In the genomic region with DNA sequence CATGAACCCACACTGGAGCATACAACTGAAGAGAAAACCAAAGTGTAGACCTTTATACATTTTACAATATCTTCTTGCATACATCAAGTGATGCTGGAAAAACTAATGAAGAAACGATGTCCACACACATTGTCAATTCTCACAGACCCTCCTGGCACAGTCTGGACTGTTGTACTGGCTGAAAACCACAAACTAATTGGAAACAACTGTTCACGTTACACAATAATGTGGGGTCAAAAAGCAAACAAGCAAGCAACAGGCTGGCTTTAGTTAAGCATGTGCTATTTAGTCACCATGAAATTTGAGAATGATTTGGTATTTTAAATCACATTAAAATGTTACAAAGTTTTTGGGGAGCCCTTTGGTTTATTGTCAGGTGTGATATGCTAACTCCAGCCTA, we compare ENCODE assay signal across 21 mouse cellular contexts.
A peak's percentile ranks its signal among the peaks of the same experiment; 100 is the strongest.
DNase-seq lines count a peak whose midpoint lies in the region; ATAC-seq and TF ChIP-seq lines count a peak whose summit lies in the region.
"Had no signal": no experiment of that assay in that cellular context is flagged by ENCODE, and none has a peak within 500 bp of the region (broad histone marks: within the 10 kb centered on the region; RNA-seq: fewer than 3 reads in every experiment).

No protein-coding gene starts in this region.

- no peaks in the 10 kb centered on the region for H3K4me1 ChIP-seq in embryonic facial prominence, embryonic 15.5 days
- H3K4me1 ChIP-seq in limb, embryonic 13.5 days: peaks cover 8% of the 10 kb centered on the region; the same call in 1 of the 2 replicates
- H3K4me1 ChIP-seq: forebrain, embryonic 15.5 days; heart, embryonic 13.5 days; hindbrain, embryonic 13.5 days; kidney, embryonic 15.5 days; midbrain, embryonic 12.5 days; neural tube, embryonic 13.5 days; stomach, embryonic 15.5 days had no signal

- WGBS in embryonic facial prominence, embryonic 15.5 days: 31% methylated on average over 2 of the region's 2 CpGs
- 22% methylated on average over 2 of the region's 2 CpGs for WGBS in limb, embryonic 13.5 days

- TF ChIP-seq CTCF in C2C12 (IDR thresholded peaks at IDR 0.05; ENCODE audit: control insufficient read depth, insufficient read depth, insufficient read length): no peak

- H3K27ac ChIP-seq in embryonic facial prominence, embryonic 15.5 days (replicated peaks): 0 out of 2 replicates have a peak overlapping the region, but pooled peaks have one; percentile 65
- H3K27ac ChIP-seq in limb, embryonic 13.5 days: no peak overlapping the region
- H3K27ac ChIP-seq: forebrain, embryonic 15.5 days; heart, embryonic 13.5 days; hindbrain, embryonic 13.5 days; kidney, embryonic 15.5 days; midbrain, embryonic 12.5 days; neural tube, embryonic 13.5 days; stomach, embryonic 15.5 days had no signal

- H3K79me2 ChIP-seq in C2C12 (ENCODE audit: control insufficient read depth, insufficient read depth): no peaks in the 10 kb centered on the region

- no peaks in the 10 kb centered on the region for H3K36me3 ChIP-seq in C2C12 (ENCODE audit: control insufficient read depth, insufficient read depth)
- no peaks in the 10 kb centered on the region for H3K36me3 ChIP-seq in embryonic facial prominence, embryonic 15.5 days
- no peaks in the 10 kb centered on the region for H3K36me3 ChIP-seq in limb, embryonic 13.5 days
- H3K36me3 ChIP-seq: forebrain, embryonic 15.5 days; heart, embryonic 13.5 days; hindbrain, embryonic 13.5 days; kidney, embryonic 15.5 days; midbrain, embryonic 12.5 days; neural tube, embryonic 13.5 days; stomach, embryonic 15.5 days had no signal

- no peaks in the 10 kb centered on the region for H3K79me3 ChIP-seq in C2C12 (ENCODE audit: low read depth)

- no peak overlapping the region for H3K4me2 ChIP-seq in embryonic facial prominence, embryonic 15.5 days (replicated peaks)
- H3K4me2 ChIP-seq in limb, embryonic 13.5 days (replicated peaks): no peak overlapping the region
- H3K4me2 ChIP-seq: forebrain, embryonic 15.5 days; heart, embryonic 13.5 days; hindbrain, embryonic 13.5 days; kidney, embryonic 15.5 days; midbrain, embryonic 12.5 days; neural tube, embryonic 13.5 days; stomach, embryonic 15.5 days had no signal

- peak; percentile 84 for ATAC-seq in embryonic facial prominence, embryonic 15.5 days (ENCODE audit: insufficient number of reproducible peaks, low FRiP score, low TSS enrichment, low read depth)
- peak; percentile 61; the same call in 1 of the 2 replicates for ATAC-seq in limb, embryonic 13.5 days (ENCODE audit: low FRiP score, low read depth)
- ATAC-seq: forebrain, embryonic 15.5 days; lung, postnatal 0 days had no signal

- H3K9ac ChIP-seq in embryonic facial prominence, embryonic 15.5 days: no peak overlapping the region
- H3K9ac ChIP-seq in limb, embryonic 13.5 days: no peak overlapping the region
- H3K9ac ChIP-seq: forebrain, embryonic 15.5 days; heart, embryonic 13.5 days; hindbrain, embryonic 13.5 days; kidney, embryonic 15.5 days; midbrain, embryonic 12.5 days; neural tube, embryonic 13.5 days; stomach, embryonic 15.5 days had no signal

- no peaks in the 10 kb centered on the region for H3K9me3 ChIP-seq in embryonic facial prominence, embryonic 15.5 days (replicated peaks)
- H3K9me3 ChIP-seq in limb, embryonic 13.5 days: no peaks in the 10 kb centered on the region
- H3K9me3 ChIP-seq: forebrain, embryonic 15.5 days; heart, embryonic 13.5 days; hindbrain, embryonic 13.5 days; kidney, embryonic 15.5 days; midbrain, embryonic 12.5 days; neural tube, embryonic 13.5 days; stomach, embryonic 15.5 days had no signal

- H3ac ChIP-seq in C2C12 (ENCODE audit: control insufficient read depth, insufficient read length, low read depth): no peak overlapping the region

- peak; percentile 28 for DNase-seq in embryo, embryonic 10.5 days (ENCODE audit: low spot score)
- no peak for DNase-seq in layer of hippocampus, postnatal 25 days (ENCODE audit: extremely low spot score in 1 of 2, low spot score in 1 of 2)
- no peak for DNase-seq in testis, postnatal 14 days (ENCODE audit: low spot score)
- DNase-seq in kidney, adult 8-10 months: no peak
- DNase-seq: adrenal gland, postnatal 25 days; cerebellum, adult 2 months; cerebellum, postnatal 36 days; liver; right cerebral cortex, postnatal 14 days had no signal

- H3K4me3 ChIP-seq in C2C12 (ENCODE audit: insufficient read depth, poor library complexity, severe bottlenecking): no peak overlapping the region
- no peak overlapping the region for H3K4me3 ChIP-seq in embryonic facial prominence, embryonic 15.5 days (replicated peaks)
- H3K4me3 ChIP-seq in limb, embryonic 13.5 days: no peak overlapping the region
- H3K4me3 ChIP-seq: erythroblast, embryonic 14.5 days; forebrain, embryonic 15.5 days; heart, embryonic 13.5 days; hindbrain, embryonic 13.5 days; kidney, embryonic 15.5 days; midbrain, embryonic 12.5 days; neural tube, embryonic 13.5 days; stomach, embryonic 15.5 days had no signal

- no peaks in the 10 kb centered on the region for H3K27me3 ChIP-seq in C2C12 (ENCODE audit: control insufficient read depth, insufficient read depth, insufficient read length)
- no peaks in the 10 kb centered on the region for H3K27me3 ChIP-seq in embryonic facial prominence, embryonic 15.5 days
- no peaks in the 10 kb centered on the region for H3K27me3 ChIP-seq in limb, embryonic 13.5 days
- H3K27me3 ChIP-seq: forebrain, embryonic 15.5 days; heart, embryonic 13.5 days; hindbrain, embryonic 13.5 days; kidney, embryonic 15.5 days; midbrain, embryonic 12.5 days; neural tube, embryonic 13.5 days; stomach, embryonic 15.5 days had no signal

TF ChIP-seq in C2C12, 6 proteins besides CTCF, POLR2A, EP300 and RAD21:
- TF ChIP-seq CEBPB (IDR thresholded peaks at IDR 0.05; ENCODE audit: low read depth): peak; percentile 14
- no peak for TF ChIP-seq FOSL1 (IDR thresholded peaks at IDR 0.05; ENCODE audit: insufficient read depth, low read length, poor library complexity, severe bottlenecking)
- TF ChIP-seq USF1 (IDR thresholded peaks at IDR 0.05; ENCODE audit: low read depth): no peak
- no peak for TF ChIP-seq MAX (IDR thresholded peaks at IDR 0.05)
- no peak for TF ChIP-seq MYOG (IDR thresholded peaks at IDR 0.05; ENCODE audit: control insufficient read depth, extremely low read depth, insufficient read length)
- no peak for TF ChIP-seq MYOD1 (IDR thresholded peaks at IDR 0.05; ENCODE audit: control insufficient read depth, insufficient read length, low read depth)
TF ChIP-seq in C2C12: peak in this region for 1.
